Mouse (Mus musculus) thymus, adult 2 months (tissue): ENCODE data around the gene Rap1gap2.

ENCODE experiments used
- CTCF ChIP-seq: fragments of 200-500 bp; IDR thresholded peaks from 2 replicates; pipeline ENCODE4 v1.5.1; 2012; ENCODE audit warnings: mild to moderate bottlenecking, control low read depth, low read length, moderate library complexity, borderline replicate concordance; ENCODE audit not compliant: control insufficient read depth, poor library complexity, insufficient read depth; ENCODE audit errors: extremely low read depth
- POLR2A ChIP-seq: fragments of 200-500 bp; IDR thresholded peaks from 2 replicates; pipeline ENCODE4 v1.6.1; 2012; ENCODE audit warnings: mild to moderate bottlenecking, low read length, control low read depth, moderate library complexity; ENCODE audit not compliant: control insufficient read depth, poor library complexity, insufficient read depth; ENCODE audit errors: extremely low read depth

DNA sequence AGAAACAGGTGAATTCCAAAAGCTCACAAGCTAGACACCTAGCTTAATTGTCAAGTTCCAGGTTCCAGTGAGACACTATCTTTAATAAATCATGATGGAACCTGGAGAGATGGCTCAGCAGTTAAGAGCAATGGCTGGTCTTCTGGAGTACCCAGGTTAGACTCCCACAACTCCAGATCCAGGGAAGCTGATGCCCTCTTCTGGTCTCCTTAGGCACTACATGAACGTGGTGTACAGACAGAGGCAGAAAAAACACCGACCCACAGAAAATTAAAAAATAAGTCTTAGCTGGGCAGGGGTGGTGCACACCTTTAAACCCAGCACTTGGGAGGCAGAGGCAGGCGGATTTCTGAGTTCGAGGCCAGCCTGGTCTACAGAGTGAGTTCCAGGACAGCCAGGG lies 64.5 kb downstream of the Rap1gap2 start:
- no peak for TF ChIP-seq CTCF
- TF ChIP-seq POLR2A = no peak
